Mouse (Mus musculus) thymus, adult 2 months (tissue): Measurements from ENCODE around the gene Ankdd1a.

Experiments
- CTCF ChIP-seq: fragments of 200-500 bp; IDR thresholded peaks from 2 replicates; pipeline ENCODE4 v1.5.1; 2012; ENCODE audit warnings: mild to moderate bottlenecking, control low read depth, low read length, moderate library complexity, borderline replicate concordance; ENCODE audit not compliant: control insufficient read depth, poor library complexity, insufficient read depth; ENCODE audit errors: extremely low read depth
- POLR2A ChIP-seq: fragments of 200-500 bp; IDR thresholded peaks from 2 replicates; pipeline ENCODE4 v1.6.1; 2012; ENCODE audit warnings: mild to moderate bottlenecking, low read length, control low read depth, moderate library complexity; ENCODE audit not compliant: control insufficient read depth, poor library complexity, insufficient read depth; ENCODE audit errors: extremely low read depth

- TF ChIP-seq CTCF (no peak), POLR2A (no peak)
Measured at GRCm38 (mm10) chr9:65552141-65552540, 32.1 kb upstream of the Ankdd1a start.
